Mouse (Mus musculus): ENCODE results near the gene Wfdc17. TPM values are rescaled to one million over a fixed set of nuclear protein-coding genes. Genes with fewer than 3 reads are reported as not detected.
A peak's percentile ranks its signal among the peaks of the same experiment; 100 is the strongest.

The Wfdc17 gene
- total RNA-seq (2021): 1 to 10 TPM; 1.5 to 1.7 TPM
- long read RNA-seq, experiment 1, partial matches to known transcripts: 0 of 3 reads
- long read RNA-seq, experiment 1, other reads (novel, unspliced or antisense): 0 of 3 reads
- long read RNA-seq, experiment 2, partial matches to known transcripts: 0 of 2 reads
- long read RNA-seq, experiment 2, other reads (novel, unspliced or antisense): 0 of 2 reads

DNA sequence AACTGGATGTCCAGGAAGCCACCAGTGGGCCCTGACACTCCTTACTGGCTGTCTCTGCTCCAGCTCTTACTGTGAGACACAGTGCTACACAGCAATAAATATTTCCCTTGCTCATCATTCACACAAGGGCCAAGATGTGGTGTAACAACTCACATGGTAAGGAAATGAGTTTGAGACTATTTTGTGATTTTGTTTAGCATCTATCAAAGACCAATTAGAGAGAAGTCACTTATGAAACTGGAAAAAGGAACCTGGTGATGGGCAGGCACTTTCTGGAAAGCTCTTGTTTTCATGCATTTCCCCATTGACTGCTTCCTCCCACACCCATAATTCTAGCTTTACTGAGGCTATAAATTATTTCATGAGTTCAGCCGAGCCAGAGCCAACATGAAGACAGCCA, at the start of gene Wfdc17:
Gene Wfdc17 (plus strand): TSS at position 287 of the 400 bp plus-strand sequence.
- DNase-seq: no peak

DNA sequence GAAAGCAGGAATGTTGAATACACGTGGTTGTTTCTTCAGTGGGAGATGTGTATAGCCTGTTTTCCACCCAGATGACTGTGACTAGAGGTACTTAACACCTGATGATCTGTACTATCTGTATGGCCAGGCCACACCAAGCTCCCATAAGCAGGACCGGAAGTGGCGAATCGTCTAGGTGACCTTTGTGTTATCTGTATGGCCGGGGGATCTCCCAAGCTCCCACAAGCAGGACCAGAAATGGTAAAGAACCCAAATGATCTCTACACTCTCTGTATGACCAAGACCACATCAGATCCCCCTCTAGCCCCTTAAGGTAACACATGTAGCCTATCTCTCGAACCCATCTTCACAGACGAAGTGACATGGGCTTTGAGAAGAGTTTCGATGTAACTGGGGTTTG, 49.2 kb upstream of the Wfdc17 start:
- DNase-seq: no peak

DNA sequence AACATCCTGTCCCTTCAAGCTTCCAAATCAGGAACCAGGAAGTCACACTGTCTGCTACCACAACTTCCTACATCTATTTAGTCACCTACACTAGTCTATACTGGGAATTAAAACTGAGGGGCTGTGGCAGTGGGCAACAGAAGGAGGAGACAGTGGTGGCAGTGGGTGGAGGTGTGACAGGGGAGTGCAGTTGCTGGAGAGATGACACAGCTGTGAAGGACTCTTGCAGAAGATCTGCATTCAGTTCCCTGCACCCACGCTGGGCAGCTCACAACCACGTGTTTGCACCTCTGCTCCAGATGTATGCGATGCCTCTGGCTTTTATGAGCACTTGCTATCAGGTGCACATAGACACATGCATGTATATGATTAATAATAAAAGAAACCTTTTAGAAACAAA, 46.3 kb upstream of the Wfdc17 start:
- DNase-seq: no peak

DNA sequence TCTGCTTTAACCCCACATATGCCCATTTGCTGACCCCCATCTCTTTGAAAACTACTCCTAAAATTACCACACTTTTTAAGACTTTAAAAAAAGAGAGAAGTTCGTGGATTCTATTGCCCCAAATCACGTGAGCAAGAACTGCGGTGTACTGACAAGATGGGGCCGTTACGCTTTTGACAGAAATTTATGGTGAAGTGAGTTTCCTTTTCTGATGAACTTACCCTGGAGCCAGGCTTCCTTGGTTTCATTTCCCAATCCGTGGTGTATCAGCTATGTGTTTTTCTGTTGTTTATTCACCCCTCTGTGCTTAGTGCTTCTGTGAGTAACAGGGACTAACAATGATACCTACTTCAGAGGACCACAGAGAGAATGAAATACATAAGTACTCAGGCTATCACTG, 45.0 kb upstream of the Wfdc17 start:
- DNase-seq: no peak

DNA sequence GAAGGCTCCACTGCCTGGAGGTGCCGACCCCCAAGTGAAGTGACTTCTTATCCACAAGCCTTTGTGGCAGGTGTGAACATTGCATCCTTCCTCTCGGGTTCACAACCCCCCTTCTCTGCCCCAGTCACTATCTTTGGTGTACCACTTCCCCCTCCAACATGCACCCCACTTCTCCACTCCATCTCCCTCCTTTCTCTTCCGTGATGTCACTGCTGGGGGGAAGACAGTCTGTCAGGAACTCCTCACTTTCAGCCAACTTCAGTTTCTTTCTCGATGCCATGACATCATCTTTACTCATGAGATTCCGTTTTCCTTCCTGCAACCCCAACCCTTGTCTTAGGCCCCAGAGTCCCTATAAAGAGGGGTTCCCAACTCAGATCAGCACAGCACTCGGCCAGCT, 41.6 kb upstream of the Wfdc17 start, which contains the start of gene Ccl4:
Gene Ccl4 (plus strand): TSS at position 381 of the 400 bp plus-strand sequence.
- DNase-seq: no peak

DNA sequence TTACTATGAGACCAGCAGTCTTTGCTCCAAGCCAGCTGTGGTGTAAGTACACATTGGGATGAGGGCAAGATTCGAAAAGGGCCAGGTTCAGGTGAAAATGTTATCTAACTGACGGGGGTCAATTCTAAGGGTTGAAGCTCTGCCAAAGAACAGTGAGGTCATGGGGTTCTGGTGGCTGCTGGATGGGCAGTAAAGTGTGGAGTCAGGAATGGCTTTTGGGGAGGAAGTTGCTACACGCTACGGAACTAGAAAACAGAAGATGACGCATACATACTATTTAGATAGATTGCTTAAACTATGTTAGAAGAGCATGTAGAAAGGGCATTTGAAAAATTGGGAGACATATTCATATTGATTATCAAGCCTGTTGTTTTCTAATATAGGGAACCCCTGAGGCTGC, 40.3 kb upstream of the Wfdc17 start:
- no peak for DNase-seq

DNA sequence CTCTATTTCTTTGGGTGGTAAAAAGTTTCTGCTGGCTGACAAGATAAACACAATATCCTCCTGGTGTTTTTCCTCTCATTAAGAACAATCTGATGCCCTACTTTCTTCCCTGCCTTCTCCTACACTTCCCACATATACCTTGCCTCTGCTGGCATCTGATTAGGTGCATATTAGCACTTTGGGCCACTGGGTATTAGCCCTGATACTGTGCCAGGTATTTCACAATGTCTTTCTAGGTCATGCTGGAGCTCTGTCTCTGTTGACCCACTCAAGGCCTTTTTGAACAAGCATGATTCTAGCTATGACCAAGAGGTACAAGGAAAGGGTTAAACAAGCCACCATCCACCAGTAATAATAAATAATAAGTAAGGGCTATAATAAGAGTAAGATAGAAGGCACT, 32.0 kb upstream of the Wfdc17 start:
- DNase-seq: no peak

GRCm38 (mm10) chr11:83675665-83676064, 28.1 kb upstream of the Wfdc17 start:
- no peak for DNase-seq

GRCm38 (mm10) chr11:83689918-83690317, 13.9 kb upstream of the Wfdc17 start:
- DNase-seq: no peak

DNA sequence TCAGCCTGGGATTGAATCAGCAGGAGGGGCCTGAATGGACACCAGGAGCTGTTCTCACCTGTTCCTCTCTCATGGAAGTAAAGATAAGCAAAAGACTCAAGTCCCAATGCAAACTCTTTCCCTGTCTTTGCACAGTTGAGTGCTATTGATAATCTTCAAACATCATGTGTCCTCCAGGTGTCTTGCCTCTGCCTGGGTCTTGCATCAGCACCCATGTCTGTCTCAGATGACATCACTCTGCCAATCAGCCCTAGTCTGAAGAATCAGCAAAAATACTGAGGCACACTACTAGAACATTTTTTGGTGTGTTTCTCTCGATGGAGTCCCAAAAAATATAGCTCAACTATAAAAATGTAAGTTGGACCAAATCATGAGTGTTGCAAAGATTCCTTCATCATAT, 11.8 kb upstream of the Wfdc17 start:
- DNase-seq: no peak

DNA sequence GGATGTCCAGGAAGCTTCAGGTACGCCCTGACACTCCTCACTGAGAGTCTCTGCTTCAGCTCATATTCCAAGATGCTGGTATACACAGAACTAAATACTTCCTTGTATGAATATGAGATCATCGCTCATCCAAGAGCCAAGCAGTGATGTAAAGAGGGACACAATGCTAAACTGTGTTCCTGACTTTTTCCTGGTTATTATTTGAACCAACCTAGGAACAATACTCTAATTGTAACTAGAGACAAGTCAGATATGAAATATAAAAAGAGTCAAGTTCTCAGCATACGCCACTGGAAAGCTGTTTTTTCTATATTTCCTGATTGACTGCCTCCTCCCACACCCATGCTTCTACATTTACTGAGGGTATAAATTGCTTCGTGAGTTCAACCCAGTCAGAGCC, 4.9 kb downstream of the Wfdc17 start, which contains the start of gene Wfdc18:
Gene Wfdc18 (plus strand): TSS at position 301 of the 400 bp plus-strand sequence.
- no peak for DNase-seq

DNA sequence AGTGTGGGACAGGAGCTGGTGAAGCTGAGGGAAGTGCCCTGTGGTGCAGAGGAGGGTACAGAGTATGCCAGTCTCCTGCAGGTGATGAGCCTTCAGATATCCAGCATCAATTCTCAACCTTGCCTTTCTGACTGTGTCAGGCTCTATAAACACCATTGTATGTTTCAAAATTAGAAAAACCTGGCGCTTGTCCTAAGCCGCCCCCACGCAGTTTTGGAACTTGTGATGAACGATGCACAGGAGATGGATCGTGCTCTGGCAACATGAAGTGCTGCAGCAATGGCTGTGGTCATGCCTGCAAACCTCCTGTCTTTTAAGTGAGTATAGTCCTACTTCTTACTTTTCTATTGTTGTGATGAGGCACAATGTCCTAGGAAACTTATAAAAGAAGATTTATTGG, 5.9 kb downstream of the Wfdc17 start:
- no peak for DNase-seq

DNA sequence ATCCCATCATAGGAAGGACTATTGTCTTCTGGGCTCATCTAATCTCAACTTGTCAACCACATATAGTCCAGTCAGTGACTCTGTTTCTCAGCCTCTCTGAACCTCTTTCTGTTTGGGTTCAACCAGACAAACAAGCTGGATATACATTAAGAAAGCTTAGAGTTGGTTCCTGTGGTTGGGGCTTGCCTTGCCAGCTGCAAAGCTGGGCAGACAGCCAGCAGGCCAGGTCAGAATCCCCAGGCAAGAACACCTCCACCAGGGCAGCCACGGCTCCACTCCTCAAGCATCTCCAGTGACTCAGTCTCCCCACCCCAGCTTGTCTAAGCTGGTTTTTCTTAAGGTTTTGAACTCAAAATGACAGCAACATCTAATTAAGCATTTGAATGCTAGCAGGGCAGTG, 8.9 kb downstream of the Wfdc17 start:
- DNase-seq: no peak

DNA sequence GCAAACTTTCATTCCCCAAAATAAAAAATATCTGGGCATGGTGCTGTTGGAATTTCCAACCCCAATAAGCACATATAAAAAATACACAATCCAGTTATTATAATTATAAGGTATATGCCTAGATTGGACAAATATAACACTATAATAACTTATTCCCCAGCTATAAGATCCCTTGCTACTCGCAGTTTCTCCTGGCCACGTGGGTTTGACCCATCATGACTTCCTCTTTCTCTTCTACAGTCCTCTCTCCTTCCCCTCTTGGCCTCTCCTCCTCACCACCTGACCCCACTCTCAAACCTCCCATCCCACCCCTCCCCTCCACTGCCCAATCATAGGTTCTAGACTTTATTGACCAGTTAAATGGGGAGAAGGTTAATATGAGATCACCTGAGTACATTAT, 10.1 kb downstream of the Wfdc17 start:
- DNase-seq: no peak

GRCm38 (mm10) chr11:83717042-83717665, 13.4 kb downstream of the Wfdc17 start:
- DNase-seq: no peak

DNA sequence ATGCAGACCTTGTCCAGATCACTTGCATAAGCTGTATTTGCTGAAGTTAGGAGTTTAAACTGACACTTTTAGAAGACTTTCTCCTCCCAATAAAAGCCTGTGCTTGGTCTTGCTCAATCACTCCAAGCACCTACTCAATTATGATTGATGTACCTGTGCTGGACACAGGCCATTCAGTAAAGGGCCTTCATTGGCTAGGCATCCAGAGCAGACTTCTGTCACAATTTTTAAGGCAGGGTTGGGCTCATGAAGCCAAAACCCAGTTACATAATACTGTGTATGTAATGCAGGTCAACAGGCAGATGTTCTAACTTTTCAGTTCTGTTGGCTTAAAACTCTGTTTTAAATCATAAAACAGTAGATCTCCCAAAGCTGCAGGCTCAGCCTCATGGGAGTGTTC, 17.0 kb downstream of the Wfdc17 start:
- DNase-seq: no peak

- no peak for DNase-seq
These were observed 25.1 kb downstream of the Wfdc17 start for GRCm38 (mm10) chr11:83728757-83729432.

GRCm38 (mm10) chr11:83731116-83731515, 27.3 kb downstream of the Wfdc17 start:
- no peak for DNase-seq

DNA sequence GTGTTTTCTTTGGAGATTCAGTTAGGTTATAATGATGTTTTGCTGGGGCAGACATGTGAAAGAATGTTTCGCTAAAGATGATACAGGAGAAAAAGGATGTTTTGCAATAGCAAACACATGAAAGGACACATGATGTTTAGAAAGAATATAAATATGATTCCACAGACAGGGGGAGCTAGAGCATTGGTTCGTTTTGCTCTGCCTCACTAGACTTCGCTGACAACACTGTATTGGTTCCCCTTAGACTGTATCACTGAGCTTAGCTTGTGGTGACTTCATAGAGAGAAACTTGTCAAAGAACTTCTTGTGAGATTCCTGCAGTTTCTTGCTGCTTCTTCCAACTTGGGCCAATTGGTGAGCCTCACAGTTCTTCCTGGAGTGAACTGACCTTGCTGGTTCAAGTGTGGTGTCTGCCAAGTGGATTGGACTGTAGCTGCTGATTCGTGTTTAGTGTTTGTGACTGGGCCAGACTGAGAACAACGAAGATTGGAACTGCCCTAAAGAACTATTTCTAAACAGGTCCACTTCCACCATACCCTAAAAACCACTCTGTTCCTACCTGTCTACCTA, 29.4 kb downstream of the Wfdc17 start:
- DNase-seq: no peak

DNA sequence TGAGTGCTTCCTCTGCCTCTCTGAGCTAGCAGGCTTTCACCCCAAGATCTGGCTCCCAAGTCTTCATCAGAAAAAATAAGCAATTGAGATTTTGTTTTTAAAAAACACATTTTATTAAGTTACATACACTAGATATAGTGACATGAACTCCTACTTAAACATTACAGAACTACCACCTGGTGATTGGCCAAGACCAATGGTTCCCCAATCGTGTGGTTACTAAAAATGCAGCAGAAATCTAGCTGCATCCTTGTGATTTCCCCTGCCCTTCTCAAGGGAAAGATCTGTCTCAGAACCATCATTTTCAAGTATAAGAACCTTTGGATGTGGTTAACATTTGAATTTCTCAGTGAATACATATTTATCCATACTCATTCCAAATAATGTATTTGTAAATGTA, 30.4 kb downstream of the Wfdc17 start:
- DNase-seq: no peak

GRCm38 (mm10) chr11:83735881-83736280, 32.1 kb downstream of the Wfdc17 start:
- DNase-seq: no peak

DNA sequence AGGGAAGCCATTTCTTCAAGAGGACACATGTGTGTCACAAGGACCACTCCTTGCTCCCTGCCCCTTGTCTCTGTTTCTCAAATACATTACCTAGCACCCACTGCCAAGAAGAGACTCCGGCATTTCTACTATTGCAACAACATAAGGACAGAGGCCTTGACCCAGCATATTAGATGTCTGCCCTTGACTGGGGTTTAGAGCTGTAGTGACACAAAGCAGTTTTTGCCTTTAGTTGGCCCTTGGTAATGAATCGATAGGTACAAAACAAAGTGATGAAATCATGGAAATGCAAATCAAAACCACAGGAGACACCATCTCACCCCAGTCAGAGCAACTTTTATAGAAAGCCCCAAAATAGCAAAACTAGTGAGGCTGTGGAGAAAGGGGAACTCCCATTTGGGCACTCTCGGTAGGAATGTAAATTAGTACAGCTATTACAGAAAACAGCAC, 33.3 kb downstream of the Wfdc17 start:
- DNase-seq: no peak

DNA sequence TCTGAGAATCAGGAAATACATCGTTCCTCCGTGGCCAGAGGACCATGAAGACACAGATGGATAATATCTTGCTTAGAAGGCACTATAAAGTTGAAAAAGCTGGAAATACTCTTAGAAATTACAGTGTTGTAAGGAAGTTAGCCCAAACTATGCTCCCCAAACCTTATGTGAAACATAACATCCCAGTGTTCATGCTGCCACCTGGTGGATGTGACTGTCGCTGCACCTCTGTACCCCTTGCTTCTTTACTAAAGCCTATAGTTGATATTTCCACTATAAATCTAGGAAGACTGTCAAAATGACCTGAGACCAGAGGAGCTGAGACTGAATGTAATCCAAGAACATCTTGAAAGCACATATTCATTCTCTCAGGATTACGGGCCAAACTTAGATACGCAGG, 35.5 kb downstream of the Wfdc17 start:
- DNase-seq: peak; percentile 74
